Mouse (Mus musculus) embryo, embryonic 11 days (tissue): ENCODE measurements at regions not wholly inside any gene's neighbourhood (a gene's known extent, or its start where the extent isn't known, plus 50 kb on each side); places are given as distances from the start of the nearest gene placed in this dataset.

ENCODE experiments used
- DNase-seq: peaks from one replicate; pipeline ENCODE4 v3.0.0-alpha.2; 2015

DNA sequence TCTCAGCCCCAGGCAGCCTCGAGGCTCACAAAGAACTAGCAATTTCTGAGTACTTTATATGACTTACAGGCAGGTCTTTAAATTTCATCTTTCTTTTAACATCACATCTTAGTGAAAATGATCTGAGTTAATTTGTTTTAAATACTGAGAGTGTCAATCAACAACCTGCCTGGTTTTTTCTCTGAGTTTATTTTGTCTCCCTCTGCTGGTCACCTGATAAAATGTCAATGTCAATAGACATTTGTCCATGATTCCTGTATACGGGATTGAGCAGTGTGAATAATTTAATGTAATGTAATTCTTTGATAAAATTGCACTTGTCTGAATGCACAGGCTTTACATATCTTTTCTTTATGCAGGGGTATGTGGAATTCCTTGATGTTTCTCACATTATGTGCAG, 1070.4 kb upstream of the Tacstd2 start:
- no peak for DNase-seq
